In the genomic region with DNA sequence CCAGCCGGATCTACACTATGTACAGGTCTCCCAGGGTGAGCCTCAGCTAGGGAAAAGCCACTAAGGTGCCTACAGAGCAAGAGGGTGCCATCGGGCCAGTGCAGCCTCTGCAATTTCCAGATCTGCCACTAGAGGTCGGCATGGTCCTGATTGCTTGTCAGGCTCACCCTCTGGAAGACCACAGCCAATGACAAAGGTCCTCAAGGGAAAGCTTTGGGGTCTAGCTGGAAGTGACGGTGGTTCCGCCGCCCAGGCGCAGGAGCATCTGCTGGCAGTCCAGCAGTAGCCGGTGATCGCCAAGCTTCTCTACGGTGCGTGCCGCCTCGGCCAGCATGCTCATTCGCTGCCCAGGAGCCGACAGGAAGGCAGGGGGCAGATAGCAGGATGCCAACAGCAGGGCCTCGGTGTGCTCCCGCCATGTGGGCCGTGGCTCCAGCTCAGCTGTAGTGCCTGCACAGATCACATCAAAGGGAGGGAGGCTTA, we compare ENCODE assay signal across 8 mouse cellular contexts. TPM values are rescaled to one million over a fixed set of nuclear protein-coding genes. Genes with fewer than 3 reads are reported as not detected.
A peak's percentile ranks its signal among the peaks of the same experiment; 100 is the strongest.
DNase-seq lines count a peak whose midpoint lies in the region; ATAC-seq lines count a peak whose summit lies in the region.

No protein-coding gene starts in this region.

- peaks cover 49% of the 10 kb centered on the region for H3K36me3 ChIP-seq in heart, embryonic 11.5 days (ENCODE audit: control insufficient read depth, insufficient read depth, low read length)
- H3K36me3 ChIP-seq in kidney, embryonic 14.5 days (ENCODE audit: control insufficient read depth, insufficient read depth, low read length): peaks cover 95% of the 10 kb centered on the region
- H3K36me3 ChIP-seq in limb, embryonic 15.5 days: peaks cover 93% of the 10 kb centered on the region

- peaks cover 2% of the 10 kb centered on the region; the same call in 1 of the 2 replicates for H3K9me3 ChIP-seq in heart, embryonic 11.5 days (replicated peaks; ENCODE audit: control insufficient read depth, low read length)
- H3K9me3 ChIP-seq in kidney, embryonic 14.5 days (ENCODE audit: control insufficient read depth, low read length): peaks cover 3% of the 10 kb centered on the region; the same call in 1 of the 2 replicates
- peaks cover 3% of the 10 kb centered on the region for H3K9me3 ChIP-seq in limb, embryonic 15.5 days

- peaks cover 4% of the 10 kb centered on the region for H3K4me1 ChIP-seq in heart, embryonic 11.5 days (ENCODE audit: control insufficient read depth, insufficient read depth, low read length)
- H3K4me1 ChIP-seq in kidney, embryonic 14.5 days (ENCODE audit: control insufficient read depth, insufficient read depth, low read length): peaks cover 4% of the 10 kb centered on the region; the same call in 1 of the 2 replicates
- peaks cover 9% of the 10 kb centered on the region for H3K4me1 ChIP-seq in limb, embryonic 15.5 days

- no peaks in the 10 kb centered on the region for H3K27me3 ChIP-seq in heart, embryonic 11.5 days (ENCODE audit: control insufficient read depth, insufficient read depth, low read length)
- H3K27me3 ChIP-seq in kidney, embryonic 14.5 days (ENCODE audit: control insufficient read depth, insufficient read depth, low read length): no peaks in the 10 kb centered on the region
- H3K27me3 ChIP-seq in limb, embryonic 15.5 days: no peaks in the 10 kb centered on the region

- 0 out of 2 replicates have a peak overlapping the region, but pooled peaks have one; percentile 32 for H3K27ac ChIP-seq in heart, embryonic 11.5 days (ENCODE audit: low read depth, low read length)
- H3K27ac ChIP-seq in kidney, embryonic 14.5 days (ENCODE audit: low read depth, low read length): peak overlapping the region; percentile 47; the same call in 1 of the 2 replicates
- H3K27ac ChIP-seq in limb, embryonic 15.5 days: peak overlapping the region; percentile 50

- no peak overlapping the region for H3K4me3 ChIP-seq in heart, embryonic 11.5 days (ENCODE audit: low read depth, low read length)
- no peak overlapping the region for H3K4me3 ChIP-seq in kidney, embryonic 14.5 days (ENCODE audit: low read length)
- H3K4me3 ChIP-seq in limb, embryonic 15.5 days: no peak overlapping the region

- H3K4me2 ChIP-seq in heart, embryonic 11.5 days: 0 out of 2 replicates have a peak overlapping the region, but pooled peaks have one; percentile 5
- H3K4me2 ChIP-seq in kidney, embryonic 14.5 days (replicated peaks; ENCODE audit: low read depth, low read length): peak overlapping the region; percentile 8; the same call in 1 of the 2 replicates
- H3K4me2 ChIP-seq in limb, embryonic 15.5 days: no peak overlapping the region

- peak overlapping the region; percentile 18; the same call in 1 of the 2 replicates for H3K9ac ChIP-seq in heart, embryonic 11.5 days (ENCODE audit: low read depth, low read length)
- H3K9ac ChIP-seq in kidney, embryonic 14.5 days (ENCODE audit: low read depth, low read length): no peak overlapping the region
- no peak overlapping the region for H3K9ac ChIP-seq in limb, embryonic 15.5 days

- peak; percentile 81 for DNase-seq in CD4-positive helper T cell, adult 2 months (ENCODE audit: low read depth, low spot score)
- DNase-seq in brain, adult 2 months (ENCODE audit: low read depth, low spot score): peak; percentile 94
- DNase-seq in spleen, postnatal 14 days (ENCODE audit: low spot score in 2 of 2): peak; percentile 81 to 90

- WGBS in heart, embryonic 11.5 days (ENCODE audit: insufficient replicate concordance): 22% methylated on average over 18 of the region's 18 CpGs
- 20% methylated on average over 18 of the region's 18 CpGs for WGBS in kidney, embryonic 14.5 days
- WGBS in limb, embryonic 15.5 days: 19% methylated on average over 18 of the region's 18 CpGs

- ATAC-seq in erythroblast, adult 5-6 weeks (replicated peaks; ENCODE audit: low FRiP score, poor library complexity, severe bottlenecking): peak; percentile 75
- no peak for ATAC-seq in heart, embryonic 11.5 days (replicated peaks; ENCODE audit: insufficient number of reproducible peaks, low FRiP score, low TSS enrichment)
- ATAC-seq in kidney, embryonic 14.5 days (ENCODE audit: low FRiP score, low TSS enrichment): peak; percentile 64
- ATAC-seq in limb, embryonic 15.5 days (ENCODE audit: insufficient number of reproducible peaks, low FRiP score, low TSS enrichment, low read depth): 0 out of 2 replicates have a peak, but pooled peaks have one; percentile 22
- ATAC-seq in monocyte, adult 5-6 weeks (replicated peaks; ENCODE audit: insufficient number of reproducible peaks, low FRiP score, low TSS enrichment, poor library complexity, severe bottlenecking): peak; percentile 71

RNA-seq across cellular contexts. Expression of a gene that starts 22.6 kb away (rescaled TPM):
- total RNA-seq in erythroblast, adult 5-6 weeks (2015; ENCODE audit: low replicate concordance): 1.3 and 13.0 TPM in 2 replicates
- 4.6 and 12.2 TPM in 2 replicates for total RNA-seq in erythroblast, adult 5-6 weeks (2017; ENCODE audit: low replicate concordance)
- polyA plus RNA-seq in heart, embryonic 11.5 days (2014; fragmentation: Nextera tagmentation; extraction: Ambion mirVana): 39.0 and 41.0 TPM in 2 replicates
- polyA plus RNA-seq in kidney, embryonic 14.5 days (2014; fragmentation: Nextera tagmentation; extraction: Ambion mirVana): 58.8 and 60.1 TPM in 2 replicates
- polyA plus RNA-seq in limb, embryonic 15.5 days (2015; fragmentation: Nextera tagmentation; extraction: Ambion mirVana): 66.5 and 70.3 TPM in 2 replicates
- total RNA-seq in monocyte, adult 5-6 weeks (2017): 28.9 to 48.1 TPM (median 45.7 TPM) in 3 replicates
